ENCODE assay signal across 12 mouse cellular contexts in genomic region chr13:15468421-15468820, GRCm38 (mm10). TPM values are rescaled to one million over a fixed set of nuclear protein-coding genes. Genes with fewer than 3 reads are reported as not detected.
A peak's percentile ranks its signal among the peaks of the same experiment; 100 is the strongest.
DNase-seq lines count a peak whose midpoint lies in the region; ATAC-seq and TF ChIP-seq lines count a peak whose summit lies in the region.
"Had no signal": no experiment of that assay in that cellular context is flagged by ENCODE, and none has a peak within 500 bp of the region (broad histone marks: within the 10 kb centered on the region; RNA-seq: fewer than 3 reads in every experiment).

No protein-coding gene starts in this region.

- H3K36me3 ChIP-seq in lung, postnatal 0 days (ENCODE audit: insufficient read depth, low read length), result no peaks in the 10 kb centered on the region
- no peaks in the 10 kb centered on the region for H3K36me3 ChIP-seq in embryonic facial prominence, embryonic 12.5 days
- H3K36me3 ChIP-seq in limb, embryonic 10.5 days, result peaks cover 9% of the 10 kb centered on the region; the same call in 1 of the 2 replicates
- no peaks in the 10 kb centered on the region for H3K36me3 ChIP-seq in neural tube, embryonic 13.5 days
- H3K36me3 ChIP-seq: embryonic facial prominence, embryonic 15.5 days had no signal

- H3K4me1 ChIP-seq in lung, postnatal 0 days (ENCODE audit: insufficient read depth, low read depth, low read length), result no peaks in the 10 kb centered on the region; the same call in 1 of the 2 replicates
- H3K4me1 ChIP-seq in embryonic facial prominence, embryonic 12.5 days, result peaks cover 55% of the 10 kb centered on the region
- peaks cover 67% of the 10 kb centered on the region for H3K4me1 ChIP-seq in limb, embryonic 10.5 days
- peaks cover 59% of the 10 kb centered on the region for H3K4me1 ChIP-seq in neural tube, embryonic 13.5 days (replicated peaks)

- H3K27ac ChIP-seq in lung, postnatal 0 days (ENCODE audit: low read length), result no peak overlapping the region
- H3K27ac ChIP-seq in embryonic facial prominence, embryonic 12.5 days, result no peak overlapping the region
- peak overlapping the region; percentile 100; the same call in 1 of the 2 replicates for H3K27ac ChIP-seq in limb, embryonic 10.5 days
- H3K27ac ChIP-seq in neural tube, embryonic 13.5 days (replicated peaks), result no peak overlapping the region
- H3K27ac ChIP-seq: embryonic facial prominence, embryonic 15.5 days had no signal

- no peaks in the 10 kb centered on the region for H3K9me3 ChIP-seq in lung, postnatal 0 days (ENCODE audit: low read length)
- no peaks in the 10 kb centered on the region for H3K9me3 ChIP-seq in embryonic facial prominence, embryonic 12.5 days
- H3K9me3 ChIP-seq in limb, embryonic 10.5 days (replicated peaks), result no peaks in the 10 kb centered on the region
- no peaks in the 10 kb centered on the region for H3K9me3 ChIP-seq in neural tube, embryonic 13.5 days
- H3K9me3 ChIP-seq: embryonic facial prominence, embryonic 15.5 days had no signal

- peak; percentile 27 for DNase-seq in lung, postnatal 0 days (ENCODE audit: low spot score)
- no peak for DNase-seq in lung, postnatal 36 days
- peak; percentile 40 for DNase-seq in limb, embryonic 10.5 days (ENCODE audit: low spot score)
- DNase-seq in urinary bladder, postnatal 10 days (ENCODE audit: low spot score), result no peak
- no peak for DNase-seq in kidney, postnatal 4 days
- DNase-seq: heart, adult 18-20 months; layer of hippocampus, adult 9-11 months; liver, postnatal 0 days; thymus, postnatal 36 days had no signal

- TF ChIP-seq CTCF in lung, postnatal 0 days (IDR thresholded peaks at IDR 0.05), result no peak

- H3K4me2 ChIP-seq in lung, postnatal 0 days (replicated peaks; ENCODE audit: low read depth, low read length), result no peak overlapping the region
- H3K4me2 ChIP-seq in embryonic facial prominence, embryonic 12.5 days (replicated peaks), result peak overlapping the region; percentile 57
- peak overlapping the region; percentile 16; the same call in 1 of the 2 replicates for H3K4me2 ChIP-seq in neural tube, embryonic 13.5 days
- H3K4me2 ChIP-seq: embryonic facial prominence, embryonic 15.5 days had no signal

- WGBS in lung, postnatal 0 days, result 48% methylated on average over 4 of the region's 4 CpGs
- WGBS in embryonic facial prominence, embryonic 12.5 days, result 20% methylated on average over 4 of the region's 4 CpGs
- WGBS in limb, embryonic 10.5 days, result 9% methylated on average over 4 of the region's 4 CpGs
- 11% methylated on average over 4 of the region's 4 CpGs for WGBS in neural tube, embryonic 13.5 days

- H3K4me3 ChIP-seq in lung, postnatal 0 days (ENCODE audit: low read depth, low read length), result no peak overlapping the region
- H3K4me3 ChIP-seq in embryonic facial prominence, embryonic 12.5 days, result 0 out of 2 replicates have a peak overlapping the region, but pooled peaks have one; percentile 3
- H3K4me3 ChIP-seq in limb, embryonic 10.5 days, result peak overlapping the region; percentile 98
- no peak overlapping the region for H3K4me3 ChIP-seq in neural tube, embryonic 13.5 days
- H3K4me3 ChIP-seq: embryonic facial prominence, embryonic 15.5 days had no signal

- H3K9ac ChIP-seq in lung, postnatal 0 days (replicated peaks; ENCODE audit: low read depth), result no peak overlapping the region
- H3K9ac ChIP-seq in embryonic facial prominence, embryonic 12.5 days, result no peak overlapping the region
- H3K9ac ChIP-seq in neural tube, embryonic 13.5 days, result no peak overlapping the region
- H3K9ac ChIP-seq: embryonic facial prominence, embryonic 15.5 days; liver, postnatal 0 days had no signal

- no peak for TF ChIP-seq EP300 in lung, postnatal 0 days (IDR thresholded peaks at IDR 0.05)

- no peaks in the 10 kb centered on the region for H3K27me3 ChIP-seq in lung, postnatal 0 days (replicated peaks; ENCODE audit: insufficient read depth, low read length)
- H3K27me3 ChIP-seq in embryonic facial prominence, embryonic 12.5 days, result no peaks in the 10 kb centered on the region
- no peaks in the 10 kb centered on the region for H3K27me3 ChIP-seq in limb, embryonic 10.5 days (ENCODE audit: low read depth, poor library complexity, severe bottlenecking)
- H3K27me3 ChIP-seq in neural tube, embryonic 13.5 days, result peaks cover 13% of the 10 kb centered on the region; the same call in 1 of the 2 replicates
- H3K27me3 ChIP-seq: embryonic facial prominence, embryonic 15.5 days had no signal

- no peak for ATAC-seq in lung, postnatal 0 days
- ATAC-seq in embryonic facial prominence, embryonic 12.5 days (ENCODE audit: insufficient number of reproducible peaks, insufficient read depth, low FRiP score, low TSS enrichment), result no peak
- ATAC-seq in neural tube, embryonic 13.5 days (ENCODE audit: low read depth), result no peak
- ATAC-seq: liver, postnatal 0 days had no signal

RNA-seq across cellular contexts. Expression of gene Gli3, which starts 5.4 kb away (rescaled TPM):
- 3.5 and 3.8 TPM in 2 replicates for polyA plus RNA-seq in lung, postnatal 0 days (2015; fragmentation: Nextera tagmentation; extraction: Ambion mirVana)
- polyA plus RNA-seq in embryonic facial prominence, embryonic 12.5 days (2016; fragmentation: Nextera tagmentation; extraction: Ambion mirVana), result 35.8 TPM in 2 replicates
- 57.9 and 65.0 TPM in 2 replicates for polyA plus RNA-seq in limb, embryonic 10.5 days (2016; fragmentation: Nextera tagmentation; extraction: Ambion mirVana)
- 4.8 and 7.9 TPM in 2 replicates for polyA plus RNA-seq in neural tube, embryonic 13.5 days (2015; fragmentation: Nextera tagmentation; extraction: Ambion mirVana)

Comparison
In these comparisons a context has a peak if more than half of its experiments do, and no peak if none do; other contexts are left out.
1. DNase-seq: peak in lung, postnatal 0 days (single experiment) and limb, embryonic 10.5 days (single experiment); none in lung, postnatal 36 days (single experiment), urinary bladder, postnatal 10 days (single experiment) and kidney, postnatal 4 days (0 of 2).
2. H3K4me3 ChIP-seq: peak in embryonic facial prominence, embryonic 12.5 days (single experiment) and limb, embryonic 10.5 days (single experiment); none in lung, postnatal 0 days (single experiment) and neural tube, embryonic 13.5 days (single experiment).